Mouse (Mus musculus): ENCODE measurements at regions not wholly inside any gene's neighbourhood (a gene's known extent, or its start where the extent isn't known, plus 50 kb on each side); places are given as distances from the start of the nearest gene placed in this dataset.

- Histone ChIP-seq H3K27ac (ENCODE audit: insufficient read depth, low read depth) (no peak overlapping the region), H3K9me3 (replicated peaks; ENCODE audit: low read length) (no peaks in the 10 kb centered on the region), H3K4me1 (ENCODE audit: control insufficient read depth in 1 of 2, insufficient read depth in 2 of 2) (no peaks in the 10 kb centered on the region), H3K79me2 (replicated peaks; ENCODE audit: control insufficient read depth, extremely low read depth, insufficient read depth, poor library complexity, severe bottlenecking) (no peaks in the 10 kb centered on the region), H3K27me3 (replicated peaks) (no peaks in the 10 kb centered on the region), H3K36me3 (replicated peaks in 1 of 2; ENCODE audit: control insufficient read depth in 1 of 2, insufficient read depth in 1 of 2, low read length in 1 of 2) (peaks cover 9 to 35% of the 10 kb centered on the region in 2 experiments), H3K4me2 (ENCODE audit: insufficient read depth, low read depth, poor library complexity, severe bottlenecking) (no peak overlapping the region), H3K4me3 (replicated peaks in 1 of 3; ENCODE audit: low read depth in 2 of 3, low read length in 2 of 3, poor library complexity in 1 of 3) (no peak overlapping the region), H3K9ac (ENCODE audit: insufficient read depth, low read depth) (no peak overlapping the region)
- TF ChIP-seq CTCF (conservative IDR thresholded peaks at IDR 0.05 in 1 of 2, IDR thresholded peaks at IDR 0.05 in 1 of 2; ENCODE audit: low read depth in 2 of 2, low read length in 2 of 2) (no peak), ZKSCAN1 (IDR thresholded peaks at IDR 0.05; ENCODE audit: borderline replicate concordance, low read depth, low read length) (no peak), JUN (IDR thresholded peaks at IDR 0.05; ENCODE audit: insufficient read depth, low read depth, low read length) (no peak), IRF4 (IDR thresholded peaks at IDR 0.05; ENCODE audit: low read depth, low read length) (no peak), JUND (conservative IDR thresholded peaks at IDR 0.05; ENCODE audit: low read depth, low read length) (no peak), E2F4 (IDR thresholded peaks at IDR 0.05; ENCODE audit: insufficient replicate concordance, low read depth, low read length) (no peak), POLR2AphosphoS2 (IDR thresholded peaks at IDR 0.05; ENCODE audit: low read depth, low read length) (no peak), SMC3 (IDR thresholded peaks at IDR 0.05; ENCODE audit: low read depth, low read length) (no peak), RCOR1 (conservative IDR thresholded peaks at IDR 0.05; ENCODE audit: low read depth, low read length) (no peak), GABPA (IDR thresholded peaks at IDR 0.05; ENCODE audit: insufficient replicate concordance, low read depth, low read length) (no peak)
- dilution Hi-C loops (cut with MboI; ENCODE audit: extremely low pct_ligation_motif_present, extremely low pct_unique_long_range_greater_than_20kb, low sequenced_read_pairs) (no loop called here), in situ Hi-C loops (cut with MboI; ENCODE audit: low pct_ligation_motif_present, low pct_unique_long_range_greater_than_20kb, low sequenced_read_pairs) (loop anchor here (25.0 kb wide), 1 partner anchor 349 kb away; no protein-coding TSS in a partner anchor)
- DNase-seq (ENCODE audit: extremely low read depth), result no peak
Observed at GRCm38 (mm10) chr8:82685966-82686365, 88.0 kb downstream of the Zfp330 start.

- Histone ChIP-seq H3K27ac (ENCODE audit: insufficient read depth, low read depth) (no peak overlapping the region), H3K4me3 (replicated peaks in 1 of 3; ENCODE audit: low read depth in 2 of 3, low read length in 2 of 3, poor library complexity in 1 of 3) (no peak overlapping the region), H3K4me1 (ENCODE audit: control insufficient read depth in 1 of 2, insufficient read depth in 2 of 2) (no peaks in the 10 kb centered on the region), H3K4me2 (ENCODE audit: insufficient read depth, low read depth, poor library complexity, severe bottlenecking) (no peak overlapping the region), H3K9me3 (replicated peaks; ENCODE audit: low read length) (no peaks in the 10 kb centered on the region), H3K79me2 (replicated peaks; ENCODE audit: control insufficient read depth, extremely low read depth, insufficient read depth, poor library complexity, severe bottlenecking) (no peaks in the 10 kb centered on the region), H3K36me3 (replicated peaks in 1 of 2; ENCODE audit: control insufficient read depth in 1 of 2, insufficient read depth in 1 of 2, low read length in 1 of 2) (peaks cover 10 to 21% of the 10 kb centered on the region in 2 experiments), H3K27me3 (replicated peaks) (no peaks in the 10 kb centered on the region), H3K9ac (ENCODE audit: insufficient read depth, low read depth) (no peak overlapping the region)
- TF ChIP-seq USF2 (conservative IDR thresholded peaks at IDR 0.05; ENCODE audit: low read depth, low read length), result no peak
- TF ChIP-seq ZNF384 (IDR thresholded peaks at IDR 0.05; ENCODE audit: low read depth, low read length), result no peak
- no peak for TF ChIP-seq BHLHE40 (IDR thresholded peaks at IDR 0.05; ENCODE audit: low read depth, low read length)
- TF ChIP-seq CHD1 (IDR thresholded peaks at IDR 0.05; ENCODE audit: low read depth, low read length), result no peak
- no peak for TF ChIP-seq USF1 (IDR thresholded peaks at IDR 0.05; ENCODE audit: low read depth, low read length)
- no peak for TF ChIP-seq MYC (IDR thresholded peaks at IDR 0.05; ENCODE audit: low read depth, low read length)
- TF ChIP-seq PAX5 (IDR thresholded peaks at IDR 0.05; ENCODE audit: low read length), result no peak
- no peak for TF ChIP-seq ETS1 (conservative IDR thresholded peaks at IDR 0.05; ENCODE audit: low read depth, low read length)
- in situ Hi-C loops (cut with MboI; ENCODE audit: low pct_ligation_motif_present, low pct_unique_long_range_greater_than_20kb, low sequenced_read_pairs) (loop anchor here (25.0 kb wide), 1 partner anchor 341 kb away; no protein-coding TSS in a partner anchor), dilution Hi-C loops (cut with MboI; ENCODE audit: extremely low pct_ligation_motif_present, extremely low pct_unique_long_range_greater_than_20kb, low sequenced_read_pairs) (no loop called here)
- no peak for DNase-seq (ENCODE audit: extremely low read depth)
Observed at GRCm38 (mm10) chr8:82678793-82679192, 95.2 kb downstream of the Zfp330 start.
